Mouse (Mus musculus) forebrain, embryonic 13.5 days (tissue): ENCODE results near the gene Slc7a7. TPM values are rescaled to one million over a fixed set of nuclear protein-coding genes. Genes with fewer than 3 reads are reported as not detected.

Source experiments
- ATAC-seq: fragments of 200-750 bp; cut with Nextera tagmentation; 2 replicates; pipeline ENCODE4 v1.8.0; 2017
- H3K27ac ChIP-seq: fragments of 300-500 bp; sonication (generic); 2 replicates; pipeline ENCODE4 v1.5.1; 2015; ENCODE audit warnings: inconsistent platforms, mild to moderate bottlenecking, moderate library complexity
- H3K27me3 ChIP-seq: fragments of 300-500 bp; sonication (generic); 2 replicates; pipeline ENCODE4 v1.6.1; 2015; ENCODE audit warnings: mild to moderate bottlenecking, inconsistent platforms
- H3K36me3 ChIP-seq: fragments of 300-500 bp; sonication (generic); 2 replicates; pipeline ENCODE4 v1.6.1; 2015; ENCODE audit warnings: mild to moderate bottlenecking, inconsistent platforms; ENCODE audit not compliant: poor library complexity, severe bottlenecking
- H3K4me1 ChIP-seq: fragments of 300-500 bp; sonication (generic); 2 replicates; pipeline ENCODE4 v1.6.1; 2015; ENCODE audit warnings: inconsistent platforms
- H3K4me2 ChIP-seq: fragments of 300-500 bp; sonication (generic); 2 replicates; pipeline ENCODE4 v1.6.1; 2015; ENCODE audit warnings: inconsistent platforms, mild to moderate bottlenecking, moderate library complexity
- H3K4me3 ChIP-seq: fragments of 300-500 bp; sonication (generic); 2 replicates; pipeline ENCODE4 v1.5.1; 2015; ENCODE audit warnings: mild to moderate bottlenecking, inconsistent platforms
- H3K9ac ChIP-seq: fragments of 300-500 bp; sonication (generic); 2 replicates; pipeline ENCODE4 v1.6.1; 2015; ENCODE audit warnings: mild to moderate bottlenecking, inconsistent platforms
- H3K9me3 ChIP-seq: fragments of 300-500 bp; sonication (generic); replicated peaks from 2 replicates; pipeline ENCODE4 v1.6.1; 2016; ENCODE audit warnings: inconsistent platforms
- WGBS: fragments of 180-500 bp; shearing (Covaris S2); methylation state at CpG from one replicate; pipeline ENCODE4 v1.1.7; 2015; 5-methylcytosine and 5-hydroxymethylcytosine counted together
- polyA plus RNA-seq: library from polyadenylated mRNA; unstranded; fragments of >200 nt; fragmentation: Nextera tagmentation; extraction: Ambion mirVana; gene quantifications from 2 replicates; pipeline ENCODE4 v1.2.1, GENCODE M21; 2015

Gene Slc7a7
- polyA plus RNA-seq = 5.6 and 6.1 TPM in 2 replicates

- 8% methylated on average over 19 of the region's 19 CpGs for WGBS
- H3K9me3 ChIP-seq = no peaks in the 10 kb centered on the region
- ATAC-seq = no peak
- H3K9ac ChIP-seq = no peak within 1 kb of the TSS; the same call in 1 of the 2 replicates
- no peak within 1 kb of the TSS for H3K27ac ChIP-seq
- no peak within 1 kb of the TSS for H3K4me3 ChIP-seq
- no peaks in the 10 kb centered on the region for H3K36me3 ChIP-seq
- peaks cover 32% of the 10 kb centered on the region for H3K27me3 ChIP-seq
- H3K4me1 ChIP-seq = peaks cover 9% of the 10 kb centered on the region
- H3K4me2 ChIP-seq = peak within 1 kb of the TSS; percentile 27
These were observed at the start of gene Slc7a7 for GRCm38 (mm10) chr14:54417623-54418081. Gene Slc7a7, minus strand, starts transcription at chr14:54417780.

GRCm38 (mm10) chr14:54464293-54465005, 46.9 kb upstream of the Slc7a7 start:
- peak; percentile 77 for ATAC-seq
- peak overlapping the region; percentile 70 for H3K4me3 ChIP-seq
- WGBS = under 1% methylated on average over 48 of the region's 57 CpGs
- H3K9me3 ChIP-seq = no peaks in the 10 kb centered on the region
- H3K9ac ChIP-seq = peak overlapping the region; percentile 82
- H3K4me2 ChIP-seq = peak overlapping the region; percentile 87
- peak overlapping the region; percentile 54; the same call in 1 of the 2 replicates for H3K27ac ChIP-seq
- peaks cover 12% of the 10 kb centered on the region for H3K4me1 ChIP-seq
- no peaks in the 10 kb centered on the region for H3K27me3 ChIP-seq
- H3K36me3 ChIP-seq = peaks cover 20% of the 10 kb centered on the region

GRCm38 (mm10) chr14:54463959-54464292, 46.3 kb upstream of the Slc7a7 start, which contains the start of gene Lrp10:
Gene Lrp10, plus strand, starts transcription at chr14:54464137.
- H3K4me1 ChIP-seq = peaks cover 12% of the 10 kb centered on the region
- H3K4me3 ChIP-seq = peak within 1 kb of the TSS; percentile 70
- peaks cover 15% of the 10 kb centered on the region for H3K36me3 ChIP-seq
- H3K27me3 ChIP-seq = no peaks in the 10 kb centered on the region
- H3K27ac ChIP-seq = peak within 1 kb of the TSS; percentile 54
- H3K4me2 ChIP-seq = peak within 1 kb of the TSS; percentile 87
- 0% methylated on average over 33 of the region's 35 CpGs for WGBS
- ATAC-seq = peak; percentile 93
- no peaks in the 10 kb centered on the region for H3K9me3 ChIP-seq
- peak within 1 kb of the TSS; percentile 82 for H3K9ac ChIP-seq

- H3K4me1 ChIP-seq = peaks cover 12% of the 10 kb centered on the region
- 16% methylated on average over 12 of the region's 12 CpGs for WGBS
- H3K27me3 ChIP-seq = no peaks in the 10 kb centered on the region
- H3K9ac ChIP-seq = peak overlapping the region; percentile 82
- peak; percentile 73 for ATAC-seq
- H3K9me3 ChIP-seq = no peaks in the 10 kb centered on the region
- peaks cover 9% of the 10 kb centered on the region for H3K36me3 ChIP-seq
- H3K4me3 ChIP-seq = peak overlapping the region; percentile 70
- H3K4me2 ChIP-seq = peak overlapping the region; percentile 87
- H3K27ac ChIP-seq = peak overlapping the region; percentile 54
These were observed 45.8 kb upstream of the Slc7a7 start for GRCm38 (mm10) chr14:54463108-54463958.

- H3K4me3 ChIP-seq = no peak overlapping the region
- WGBS = 82% methylated on average over 4 of the region's 4 CpGs
- H3K4me2 ChIP-seq = no peak overlapping the region
- H3K9me3 ChIP-seq = no peaks in the 10 kb centered on the region
- no peaks in the 10 kb centered on the region for H3K36me3 ChIP-seq
- H3K27me3 ChIP-seq = no peaks in the 10 kb centered on the region
- ATAC-seq = no peak
- H3K27ac ChIP-seq = no peak overlapping the region
- H3K4me1 ChIP-seq = peaks cover 12% of the 10 kb centered on the region
- H3K9ac ChIP-seq = no peak overlapping the region
These were observed 44.6 kb upstream of the Slc7a7 start for GRCm38 (mm10) chr14:54462146-54462545.

GRCm38 (mm10) chr14:54457907-54458569, 40.5 kb upstream of the Slc7a7 start:
- ATAC-seq = no peak
- Histone ChIP-seq H3K4me2 (no peak overlapping the region), H3K9me3 (no peaks in the 10 kb centered on the region), H3K27me3 (no peaks in the 10 kb centered on the region), H3K9ac (no peak overlapping the region), H3K4me3 (no peak overlapping the region), H3K27ac (no peak overlapping the region), H3K36me3 (no peaks in the 10 kb centered on the region), H3K4me1 (no peaks in the 10 kb centered on the region)
- WGBS = 88% methylated on average over 14 of the region's 14 CpGs

- H3K9ac ChIP-seq = no peak overlapping the region
These were observed 37.3 kb upstream of the Slc7a7 start for GRCm38 (mm10) chr14:54454669-54455528.

GRCm38 (mm10) chr14:54453566-54453965, 36.0 kb upstream of the Slc7a7 start:
- no peaks in the 10 kb centered on the region for H3K4me1 ChIP-seq
- no peak overlapping the region for H3K4me3 ChIP-seq
- no peaks in the 10 kb centered on the region for H3K27me3 ChIP-seq
- no peaks in the 10 kb centered on the region for H3K36me3 ChIP-seq
- H3K27ac ChIP-seq = no peak overlapping the region
- WGBS = 87% methylated on average over 9 of the region's 9 CpGs
- no peak overlapping the region for H3K9ac ChIP-seq
- no peak overlapping the region for H3K4me2 ChIP-seq
- H3K9me3 ChIP-seq = no peaks in the 10 kb centered on the region
- no peak for ATAC-seq

More at GRCm38 (mm10) chr14:54454669-54455528, 37.3 kb upstream of the Slc7a7 start:
- no peak overlapping the region for H3K4me2 ChIP-seq
- 88% methylated on average over 11 of the region's 11 CpGs for WGBS
- H3K27me3 ChIP-seq = no peaks in the 10 kb centered on the region
- no peak overlapping the region for H3K27ac ChIP-seq
- H3K36me3 ChIP-seq = no peaks in the 10 kb centered on the region
- no peak for ATAC-seq
- no peaks in the 10 kb centered on the region for H3K4me1 ChIP-seq
- H3K9me3 ChIP-seq = no peaks in the 10 kb centered on the region
- no peak overlapping the region for H3K4me3 ChIP-seq

- Histone ChIP-seq H3K27me3 (no peaks in the 10 kb centered on the region), H3K4me3 (no peak overlapping the region), H3K4me2 (no peak overlapping the region), H3K9me3 (no peaks in the 10 kb centered on the region), H3K4me1 (no peaks in the 10 kb centered on the region), H3K9ac (no peak overlapping the region), H3K36me3 (peaks cover 13% of the 10 kb centered on the region), H3K27ac (no peak overlapping the region)
- WGBS = 54% methylated on average over 3 of the region's 3 CpGs
- no peak for ATAC-seq
These were observed 27.9 kb upstream of the Slc7a7 start for GRCm38 (mm10) chr14:54445476-54445875.

- H3K36me3 ChIP-seq = peaks cover 28% of the 10 kb centered on the region
- no peak overlapping the region for H3K27ac ChIP-seq
- no peaks in the 10 kb centered on the region for H3K9me3 ChIP-seq
- H3K4me1 ChIP-seq = no peaks in the 10 kb centered on the region
- no peak for ATAC-seq
- no peak overlapping the region for H3K9ac ChIP-seq
- no peaks in the 10 kb centered on the region for H3K27me3 ChIP-seq
- no peak overlapping the region for H3K4me2 ChIP-seq
- H3K4me3 ChIP-seq = no peak overlapping the region
- 69% methylated on average over 15 of the region's 15 CpGs for WGBS
These were observed 26.4 kb upstream of the Slc7a7 start for GRCm38 (mm10) chr14:54443712-54444618.
